Mouse (Mus musculus): ENCODE measurements around the gene Mfsd14a. TPM values are rescaled to one million over a fixed set of nuclear protein-coding genes. Genes with fewer than 3 reads are reported as not detected.

Gene Mfsd14a
- polyA plus RNA-seq (2021; fragmentation: Nextera tagmentation): 43.9 and 54.5 TPM in 2 replicates
- long read RNA-seq, experiment 1, transcript Mfsd14a-201 (12 exons, 2,782 nt): major isoform, 584 of 641 reads
- long read RNA-seq, experiment 1, partial matches to known transcripts: 26 of 641 reads
- long read RNA-seq, experiment 1, other reads (novel, unspliced or antisense): 31 of 641 reads
- long read RNA-seq, experiment 2, transcript Mfsd14a-201 (12 exons, 2,782 nt): major isoform, 83 of 101 reads
- long read RNA-seq, experiment 2, partial matches to known transcripts: 9 of 101 reads
- long read RNA-seq, experiment 2, other reads (novel, unspliced or antisense): 9 of 101 reads

GRCm38 (mm10) chr3:116662463-116662863, at the start of gene Mfsd14a:
TSS of gene Mfsd14a (minus strand) at chr3:116662677.

GRCm38 (mm10) chr3:116681160-116681559, 18.7 kb upstream of the Mfsd14a start, which contains the start of gene Gm43191:
TSS of gene Gm43191 (minus strand) at chr3:116681260.

GRCm38 (mm10) chr3:116614295-116614892, 48.1 kb downstream of the Mfsd14a start, which contains the start of gene Trmt13:
TSS of gene Trmt13 (minus strand) at chr3:116614587.

GRCm38 (mm10) chr3:116594728-116595602, 67.5 kb downstream of the Mfsd14a start, which contains the start of gene Sass6:
TSS of gene Sass6 (plus strand) at chr3:116594982.

Other genes with a start within 250 kb of the Mfsd14a start
- gene Cdc14a, start 238.6 kb downstream of the Mfsd14a start, polyA plus RNA-seq (2021; fragmentation: Nextera tagmentation): 1.0 and 1.3 TPM in 2 replicates
- 62.2 and 79.1 TPM in 2 replicates for gene Rtca, start 154.5 kb downstream of the Mfsd14a start, polyA plus RNA-seq (2021; fragmentation: Nextera tagmentation)
- 10.3 and 12.2 TPM in 2 replicates for gene Dbt, start 149.6 kb downstream of the Mfsd14a start, polyA plus RNA-seq (2021; fragmentation: Nextera tagmentation)
- 0.09 and 0.16 TPM in 2 replicates for gene Lrrc39, start 99.7 kb downstream of the Mfsd14a start, polyA plus RNA-seq (2021; fragmentation: Nextera tagmentation)
- gene Sass6, start 67.7 kb downstream of the Mfsd14a start, polyA plus RNA-seq (2021; fragmentation: Nextera tagmentation): 1.5 and 2.3 TPM in 2 replicates
- 3.1 and 3.4 TPM in 2 replicates for gene Trmt13, start 48.1 kb downstream of the Mfsd14a start, polyA plus RNA-seq (2021; fragmentation: Nextera tagmentation)
- not detected in 2 replicates for gene Gm43191, start 18.6 kb upstream of the Mfsd14a start, polyA plus RNA-seq (2021; fragmentation: Nextera tagmentation)
- 4.3 and 16.2 TPM in 2 replicates for gene Slc35a3, start 50.2 kb upstream of the Mfsd14a start, polyA plus RNA-seq (2021; fragmentation: Nextera tagmentation)
- 5.8 and 7.5 TPM in 2 replicates for gene Agl, start 145.5 kb upstream of the Mfsd14a start, polyA plus RNA-seq (2021; fragmentation: Nextera tagmentation)
- 0.88 and 1.2 TPM in 2 replicates for gene Frrs1, start 196.8 kb upstream of the Mfsd14a start, polyA plus RNA-seq (2021; fragmentation: Nextera tagmentation)